Mouse (Mus musculus) hematopoietic stem cell, adult 5-6 weeks (primary cell): ENCODE measurements at regions not wholly inside any gene's neighbourhood (a gene's known extent, or its start where the extent isn't known, plus 50 kb on each side); places are given as distances from the start of the nearest gene placed in this dataset.

ENCODE experiments used
- ATAC-seq, 2 experiments: fragments of 125-278 bp in 1 of 2; replicated peaks in 1 of 2; 2 replicates each; pipeline ENCODE4 v1.8.0; 2016 to 2017; ENCODE audit warnings: inconsistent platforms in 2 of 2, mild to moderate bottlenecking in 2 of 2, moderate number of reproducible peaks in 2 of 2, low read depth in 1 of 2, moderate TSS enrichment in 1 of 2; ENCODE audit not compliant: low FRiP score in 2 of 2, poor library complexity in 2 of 2, severe bottlenecking in 2 of 2, insufficient read depth in 1 of 2, low TSS enrichment in 1 of 2

DNA sequence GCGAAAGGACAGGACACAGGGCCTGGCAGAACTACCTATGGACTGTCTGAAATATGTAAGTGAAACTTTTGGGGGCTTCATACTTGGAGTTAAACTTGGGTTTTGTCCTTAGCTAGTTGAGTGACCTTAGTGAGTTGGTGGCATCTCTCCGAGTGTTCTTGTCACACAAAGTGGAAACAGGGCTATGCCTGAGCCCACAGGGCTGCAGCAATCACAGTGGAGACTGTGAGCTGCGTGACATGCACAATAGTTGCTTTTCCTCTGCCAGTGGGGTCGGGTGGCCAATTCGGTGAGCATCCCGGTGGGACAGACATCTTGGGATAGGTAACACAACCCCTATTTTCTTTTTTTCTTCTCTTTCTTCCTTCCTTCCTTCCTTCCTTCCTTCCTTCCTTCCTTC is 61.5 kb upstream of the Prickle1 start:
- ATAC-seq = no peak

- ATAC-seq = no peak
Observed at GRCm38 (mm10) chr15:93656713-93657112, 61.0 kb upstream of the Prickle1 start.

DNA sequence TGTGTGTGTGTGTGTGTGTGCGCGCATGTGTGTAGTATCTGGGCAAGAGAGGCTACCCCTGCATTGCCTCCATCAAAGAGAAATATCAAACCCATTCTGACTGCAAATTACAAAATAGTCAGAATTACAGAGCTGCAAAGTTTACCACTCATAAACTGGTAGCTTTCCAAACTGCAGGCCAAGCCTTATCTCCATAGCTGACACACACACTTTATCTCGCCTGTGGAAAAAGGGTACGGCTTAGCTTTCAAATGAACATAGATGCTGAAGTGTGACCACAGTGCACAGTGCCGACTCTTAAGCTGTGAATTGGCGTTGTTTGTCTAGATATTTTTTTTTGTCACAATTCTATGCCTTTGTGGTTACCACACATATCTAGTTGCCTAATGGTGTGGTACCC is 60.1 kb upstream of the Prickle1 start:
- no peak for ATAC-seq

DNA sequence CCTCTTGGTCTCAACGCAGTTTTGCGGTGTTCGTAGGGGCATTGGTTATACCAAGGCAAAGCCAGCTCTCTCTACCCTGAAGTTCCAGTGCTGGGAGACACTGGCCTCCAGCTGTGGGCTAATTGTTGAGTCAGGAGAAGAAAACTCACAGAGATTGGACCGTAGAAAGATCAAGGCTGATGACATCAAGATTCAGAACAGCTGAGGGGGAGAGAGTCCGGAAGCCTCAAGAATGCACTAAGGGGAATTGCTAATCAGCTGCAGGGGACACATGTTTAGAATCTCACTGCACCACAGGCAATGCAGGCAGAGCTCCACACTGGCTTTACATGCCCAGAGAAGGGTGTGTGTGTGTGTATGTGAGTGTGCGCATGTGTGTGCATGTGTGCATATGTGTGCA is 59.6 kb upstream of the Prickle1 start:
- ATAC-seq = no peak

DNA sequence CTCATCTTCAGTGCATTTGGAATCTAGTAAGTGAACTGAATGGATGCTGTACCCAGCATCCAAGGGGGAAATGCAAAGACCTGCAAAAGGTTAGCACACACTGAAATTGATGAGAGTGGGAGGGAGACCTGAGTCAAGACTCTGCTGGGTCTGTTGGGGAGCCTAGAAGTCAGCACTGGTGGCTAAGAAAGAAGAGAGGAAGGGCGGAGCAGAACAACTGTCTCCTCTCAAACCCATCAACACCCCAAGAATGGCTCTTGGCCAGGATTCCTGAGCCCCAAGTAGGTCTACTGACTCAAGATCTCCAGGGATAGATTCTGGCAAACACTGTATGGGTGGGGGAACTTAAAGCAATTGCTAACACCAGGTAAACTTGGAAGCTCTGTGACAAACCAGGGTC is 57.7 kb upstream of the Prickle1 start:
- ATAC-seq = no peak

DNA sequence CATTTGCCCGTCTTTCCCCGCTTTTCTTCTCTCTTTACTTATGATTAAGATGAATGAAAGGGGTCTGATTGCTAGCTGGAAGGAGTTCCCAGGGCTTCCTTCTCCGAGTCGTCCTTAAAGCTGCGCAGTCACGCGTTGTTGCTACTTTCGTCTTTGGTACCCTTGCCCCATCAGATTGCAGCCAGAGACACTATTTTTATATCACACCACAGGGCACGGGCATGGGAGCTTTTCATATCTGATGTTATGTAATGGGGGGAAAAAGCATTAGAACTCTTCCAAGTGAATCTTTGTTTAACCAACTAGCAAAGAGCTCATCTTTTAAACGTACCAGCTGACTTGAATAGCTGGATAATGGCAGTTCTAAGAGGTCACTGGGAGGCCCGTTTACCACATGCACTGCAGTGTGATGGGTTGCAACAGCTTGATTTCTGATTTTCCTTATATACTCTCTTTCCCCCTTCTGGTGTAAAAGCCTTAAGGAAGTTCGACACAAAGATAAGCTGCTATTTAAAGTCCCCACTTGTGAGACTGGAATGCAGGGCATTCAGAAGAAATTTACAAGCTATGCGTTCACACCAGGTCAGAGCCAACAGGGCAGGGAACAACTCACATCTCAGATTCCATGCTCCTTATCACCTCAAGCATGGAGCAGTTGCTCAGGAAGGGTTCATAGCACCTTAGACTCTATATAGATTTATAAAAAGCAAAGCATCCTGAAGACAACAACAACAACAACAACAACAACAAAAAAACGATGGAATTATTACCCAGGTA is 55.5 kb upstream of the Prickle1 start:
- ATAC-seq = no peak

DNA sequence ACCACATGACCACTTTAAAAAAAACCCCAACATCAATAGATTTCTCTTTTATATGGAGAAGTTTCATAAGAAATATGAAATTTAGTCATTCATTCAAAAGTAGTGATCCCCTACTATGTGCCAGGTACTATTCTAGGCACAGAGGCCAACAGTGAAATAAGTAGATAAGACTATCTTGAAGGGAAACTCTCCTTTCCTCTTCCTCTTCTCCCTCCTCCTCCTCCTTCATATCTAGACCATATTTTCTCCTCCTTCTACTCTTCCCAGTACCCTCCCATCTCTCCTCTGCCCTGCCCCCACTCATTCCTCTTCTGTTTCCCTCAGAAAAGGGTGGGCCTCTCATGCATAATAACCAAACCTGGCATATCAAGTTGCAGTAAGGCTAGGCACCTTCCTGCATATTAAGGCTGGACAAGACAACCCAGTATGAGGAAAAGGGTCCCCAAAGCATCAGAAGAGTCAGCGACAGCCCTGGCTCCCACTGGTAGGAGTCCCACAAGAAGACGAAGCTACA is 54.4 kb upstream of the Prickle1 start:
- ATAC-seq = no peak

GRCm38 (mm10) chr15:93648646-93649045 is 53.0 kb upstream of the Prickle1 start:
- no peak for ATAC-seq

DNA sequence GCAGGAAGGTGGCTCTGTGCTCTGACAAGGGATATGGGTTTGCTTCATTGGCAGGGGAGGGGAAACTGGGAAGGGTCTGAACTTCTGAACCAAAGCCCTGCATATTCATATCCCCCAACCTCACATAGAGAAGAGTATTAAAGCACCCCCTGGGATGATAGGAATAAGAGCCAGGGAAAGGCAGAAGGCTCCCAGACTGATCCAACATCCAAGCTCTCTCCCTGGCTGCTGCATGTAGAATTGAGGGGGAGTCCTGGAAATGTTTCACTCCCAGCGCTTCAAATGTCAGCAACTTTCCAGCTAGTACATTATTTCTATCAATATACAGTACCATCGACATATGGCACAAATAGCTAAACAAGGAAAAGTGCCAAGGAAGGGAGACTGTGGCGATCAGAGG is 51.1 kb upstream of the Prickle1 start:
- ATAC-seq = no peak

- no peak for ATAC-seq
Observed at GRCm38 (mm10) chr15:93645950-93646349, 50.3 kb upstream of the Prickle1 start.
